Mouse (Mus musculus) cerebellum, adult 2 months (tissue): ENCODE measurements around the gene Cse1l.

ENCODE experiments used
- CTCF ChIP-seq: fragments of 200-500 bp; IDR thresholded peaks from 2 replicates; pipeline ENCODE4 v1.5.1; 2011; ENCODE audit warnings: low read depth, mild to moderate bottlenecking, control low read depth, low read length, moderate library complexity, borderline replicate concordance; ENCODE audit not compliant: insufficient read depth
- POLR2A ChIP-seq: fragments of 200-500 bp; IDR thresholded peaks from 2 replicates; pipeline ENCODE4 v1.6.1; 2011; ENCODE audit warnings: low read length, control low read depth, borderline replicate concordance; ENCODE audit not compliant: insufficient read depth

- TF ChIP-seq POLR2A: no peak
- no peak for TF ChIP-seq CTCF
These were observed 8.9 kb upstream of the Cse1l start for GRCm38 (mm10) chr2:166896974-166897373.
